Mouse (Mus musculus) G1E (cell line): ENCODE data around the gene Eng.

Experiments
- CTCF ChIP-seq: IDR thresholded peaks from 2 replicates; pipeline ENCODE4 v1.5.1; 2012; ENCODE audit warnings: low read depth, low read length, inconsistent platforms, mixed read lengths
- GATA1 ChIP-seq: IDR thresholded peaks from 2 replicates; pipeline ENCODE4 v1.6.1; 2012; ENCODE audit warnings: borderline replicate concordance, low read length, inconsistent platforms, mixed read lengths
- GATA2 ChIP-seq: IDR thresholded peaks from 2 replicates; pipeline ENCODE4 v1.6.1; 2012; ENCODE audit warnings: low read depth, low read length, inconsistent platforms, borderline replicate concordance
- POLR2AphosphoS5 ChIP-seq: IDR thresholded peaks from 2 replicates; pipeline ENCODE4 v1.6.1; 2012; ENCODE audit warnings: low read depth, low read length, inconsistent platforms; ENCODE audit not compliant: insufficient replicate concordance
- TAL1 ChIP-seq: conservative IDR thresholded peaks from 2 replicates; pipeline ENCODE4 v1.6.1; 2012; ENCODE audit warnings: low read depth, low read length, inconsistent platforms, mixed read lengths

- TF ChIP-seq CTCF (peak; percentile 98), TAL1 (no peak), POLR2AphosphoS5 (no peak), GATA1 (no peak), GATA2 (no peak)
Measured at GRCm38 (mm10) chr2:32602600-32603054, 43.8 kb upstream of the Eng start.
